Mouse (Mus musculus): ENCODE data around the gene Cp. TPM values are rescaled to one million over a fixed set of nuclear protein-coding genes. Genes with fewer than 3 reads are reported as not detected.
A peak's percentile ranks its signal among the peaks of the same experiment; 100 is the strongest.

Gene Cp
- total and polyA plus RNA-seq, 3 experiments = 0.28 to 4.8 (median 0.33) TPM

DNA sequence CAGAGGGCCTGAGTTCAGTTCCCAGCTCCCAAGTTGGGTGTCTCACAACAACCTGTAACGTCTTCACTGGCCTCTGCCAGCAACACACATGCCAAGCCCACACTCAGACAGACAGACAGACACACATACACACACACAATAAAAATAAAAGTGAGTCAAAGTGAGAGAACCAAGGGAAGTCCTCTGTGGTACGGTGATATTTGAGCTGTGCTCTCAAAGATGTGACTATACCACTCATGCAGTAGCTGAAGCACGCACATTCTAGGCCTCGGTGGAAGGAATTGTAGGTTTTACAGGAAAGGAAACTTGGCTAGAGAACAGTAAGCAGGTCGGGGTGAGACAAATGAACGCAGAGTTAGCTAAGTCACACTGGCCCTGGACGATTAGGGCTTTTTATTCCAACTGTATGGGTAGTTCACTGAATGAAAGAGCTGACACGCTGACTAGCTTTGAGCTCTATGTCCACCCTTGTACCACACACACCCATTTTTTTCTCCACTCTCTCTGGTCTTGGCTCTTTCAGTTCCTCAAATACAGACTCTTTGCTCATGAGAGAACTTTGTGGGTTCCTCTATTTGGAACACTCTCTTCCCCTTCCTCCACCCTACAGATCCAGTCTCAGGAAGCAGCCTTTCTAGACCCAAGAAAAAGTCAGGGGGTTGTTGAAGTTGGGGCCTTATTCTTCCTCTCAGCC lies 70.3 kb downstream of the Cp start:
- H3K4me2 ChIP-seq (ENCODE audit: insufficient read depth, low read depth, poor library complexity, severe bottlenecking) = peak overlapping the region; percentile 82
- peaks cover 31 to 46% of the 10 kb centered on the region in 2 experiments for H3K36me3 ChIP-seq (replicated peaks in 1 of 2; ENCODE audit: control insufficient read depth in 1 of 2, insufficient read depth in 1 of 2, low read length in 1 of 2)
- in situ Hi-C loops (cut with MboI; ENCODE audit: low pct_ligation_motif_present, low pct_unique_long_range_greater_than_20kb, low sequenced_read_pairs) = no loop called here

DNA sequence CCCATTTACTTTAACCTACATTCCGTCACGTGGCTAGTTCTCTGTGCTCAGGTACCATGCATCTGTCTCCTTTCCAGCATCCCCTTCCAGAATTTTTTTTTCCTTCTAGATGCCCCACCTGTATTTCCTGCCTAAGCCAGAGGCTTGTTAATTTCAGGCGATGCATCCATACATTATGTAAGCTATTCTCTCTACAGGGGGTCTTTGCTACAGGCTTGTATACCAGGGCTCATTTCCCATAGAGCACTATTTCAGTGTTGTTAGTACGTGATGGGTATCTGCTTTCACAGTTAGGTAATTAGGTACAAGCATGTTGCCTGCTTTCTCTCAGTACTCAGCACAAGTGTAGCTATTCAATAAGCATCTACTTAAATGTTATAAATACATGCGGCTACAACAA lies 70.9 kb downstream of the Cp start:
- H3K9me3 ChIP-seq (replicated peaks; ENCODE audit: low read length) = no peaks in the 10 kb centered on the region
- H3K79me2 ChIP-seq (replicated peaks; ENCODE audit: control insufficient read depth, extremely low read depth, insufficient read depth, poor library complexity, severe bottlenecking) = peaks cover 12% of the 10 kb centered on the region
- H3K4me1 ChIP-seq (ENCODE audit: control insufficient read depth in 1 of 2, insufficient read depth in 2 of 2) = peaks cover 18 to 64% of the 10 kb centered on the region in 2 experiments
- H3K27me3 ChIP-seq (replicated peaks) = no peaks in the 10 kb centered on the region
- H3K27ac ChIP-seq (ENCODE audit: insufficient read depth, low read depth) = peak overlapping the region; percentile 83
- peaks cover 24 to 39% of the 10 kb centered on the region in 2 experiments for H3K36me3 ChIP-seq (replicated peaks in 1 of 2; ENCODE audit: control insufficient read depth in 1 of 2, insufficient read depth in 1 of 2, low read length in 1 of 2)
- H3K4me2 ChIP-seq (ENCODE audit: insufficient read depth, low read depth, poor library complexity, severe bottlenecking) = peak overlapping the region; percentile 80
- dilution Hi-C loops (cut with MboI; ENCODE audit: extremely low pct_ligation_motif_present, extremely low pct_unique_long_range_greater_than_20kb, low sequenced_read_pairs) = no loop called here
- peak; percentile 12 for DNase-seq (ENCODE audit: extremely low read depth)
- H3K9ac ChIP-seq (ENCODE audit: insufficient read depth, low read depth) = peak overlapping the region; percentile 19
- in situ Hi-C loops (cut with MboI; ENCODE audit: low pct_ligation_motif_present, low pct_unique_long_range_greater_than_20kb, low sequenced_read_pairs) = no loop called here
- H3K4me3 ChIP-seq (replicated peaks in 1 of 3; ENCODE audit: low read depth in 2 of 3, low read length in 2 of 3, poor library complexity in 1 of 3) = no peak overlapping the region
- TF ChIP-seq GABPA (IDR thresholded peaks at IDR 0.05; ENCODE audit: insufficient replicate concordance, low read depth, low read length) (no peak), USF1 (IDR thresholded peaks at IDR 0.05; ENCODE audit: low read depth, low read length) (peak; percentile 70), NRF1 (IDR thresholded peaks at IDR 0.05; ENCODE audit: low read depth, low read length) (no peak), IRF4 (IDR thresholded peaks at IDR 0.05; ENCODE audit: low read depth, low read length) (no peak), SMC3 (IDR thresholded peaks at IDR 0.05; ENCODE audit: low read depth, low read length) (no peak), UBTF (IDR thresholded peaks at IDR 0.05; ENCODE audit: low read depth, low read length) (no peak), USF2 (conservative IDR thresholded peaks at IDR 0.05; ENCODE audit: low read depth, low read length) (peak; percentile 44; the same call in 1 of the 2 replicates), ZMIZ1 (IDR thresholded peaks at IDR 0.05; ENCODE audit: low read depth, low read length) (no peak), SIN3A (IDR thresholded peaks at IDR 0.05; ENCODE audit: low read length) (no peak), MEF2A (IDR thresholded peaks at IDR 0.05; ENCODE audit: borderline replicate concordance, low read depth, low read length) (no peak), E2F4 (IDR thresholded peaks at IDR 0.05; ENCODE audit: insufficient replicate concordance, low read depth, low read length) (no peak), ELF1 (IDR thresholded peaks at IDR 0.05; ENCODE audit: low read depth, low read length) (no peak), CHD2 (IDR thresholded peaks at IDR 0.05; ENCODE audit: low read length) (no peak; the same call in 1 of the 2 replicates), NELFE (IDR thresholded peaks at IDR 0.05; ENCODE audit: low read depth, low read length) (no peak), ZC3H11A (IDR thresholded peaks at IDR 0.05; ENCODE audit: low read depth, low read length) (no peak), MYC (IDR thresholded peaks at IDR 0.05; ENCODE audit: low read depth, low read length) (0 out of 2 replicates have a peak, but pooled peaks have one; percentile 6)

More for the DNA sequence above, 70.3 kb downstream of the Cp start:
- no peak overlapping the region for H3K4me3 ChIP-seq (replicated peaks in 1 of 3; ENCODE audit: low read depth in 2 of 3, low read length in 2 of 3, poor library complexity in 1 of 3)
- dilution Hi-C loops (cut with MboI; ENCODE audit: extremely low pct_ligation_motif_present, extremely low pct_unique_long_range_greater_than_20kb, low sequenced_read_pairs) = no loop called here
- DNase-seq (ENCODE audit: extremely low read depth) = peak; percentile 91
- TF ChIP-seq CTCF (conservative IDR thresholded peaks at IDR 0.05 in 1 of 2, IDR thresholded peaks at IDR 0.05 in 1 of 2; ENCODE audit: low read depth in 2 of 2, low read length in 2 of 2) (no peak), MEF2A (IDR thresholded peaks at IDR 0.05; ENCODE audit: borderline replicate concordance, low read depth, low read length) (peak; percentile 92), TCF12 (IDR thresholded peaks at IDR 0.05; ENCODE audit: low read depth, low read length) (peak; percentile 28; the same call in 1 of the 2 replicates), USF2 (conservative IDR thresholded peaks at IDR 0.05; ENCODE audit: low read depth, low read length) (no peak), SIN3A (IDR thresholded peaks at IDR 0.05; ENCODE audit: low read length) (peak; percentile 83), RAD21 (IDR thresholded peaks at IDR 0.05; ENCODE audit: low read depth, low read length) (no peak; the same call in none of the 2 replicates), UBTF (IDR thresholded peaks at IDR 0.05; ENCODE audit: low read depth, low read length) (no peak), MXI1 (IDR thresholded peaks at IDR 0.05; ENCODE audit: low read depth, low read length) (no peak), USF1 (IDR thresholded peaks at IDR 0.05; ENCODE audit: low read depth, low read length) (no peak), MAX (IDR thresholded peaks at IDR 0.05; ENCODE audit: low read length) (no peak; the same call in none of the 2 replicates), JUND (conservative IDR thresholded peaks at IDR 0.05; ENCODE audit: low read depth, low read length) (peak; percentile 90), HCFC1 (IDR thresholded peaks at IDR 0.05; ENCODE audit: low read depth, low read length) (peak; percentile 36; the same call in 1 of the 2 replicates), ETS1 (conservative IDR thresholded peaks at IDR 0.05; ENCODE audit: low read depth, low read length) (peak; percentile 77), EP300 (IDR thresholded peaks at IDR 0.05; ENCODE audit: low read length) (peak; percentile 97), RCOR1 (conservative IDR thresholded peaks at IDR 0.05; ENCODE audit: low read depth, low read length) (peak; percentile 93), POLR2A (IDR thresholded peaks at IDR 0.05; ENCODE audit: low read depth, low read length) (0 out of 2 replicates have a peak, but pooled peaks have one; percentile 34), ZKSCAN1 (IDR thresholded peaks at IDR 0.05; ENCODE audit: borderline replicate concordance, low read depth, low read length) (no peak), NELFE (IDR thresholded peaks at IDR 0.05; ENCODE audit: low read depth, low read length) (no peak), SMC3 (IDR thresholded peaks at IDR 0.05; ENCODE audit: low read depth, low read length) (peak; percentile 12; the same call in 1 of the 2 replicates), ZC3H11A (IDR thresholded peaks at IDR 0.05; ENCODE audit: low read depth, low read length) (no peak), BHLHE40 (IDR thresholded peaks at IDR 0.05; ENCODE audit: low read depth, low read length) (peak; percentile 70), PAX5 (IDR thresholded peaks at IDR 0.05; ENCODE audit: low read length) (no peak), POLR2AphosphoS2 (IDR thresholded peaks at IDR 0.05; ENCODE audit: low read depth, low read length) (no peak), ZMIZ1 (IDR thresholded peaks at IDR 0.05; ENCODE audit: low read depth, low read length) (no peak), MAFK (IDR thresholded peaks at IDR 0.05; ENCODE audit: insufficient replicate concordance, low read length) (peak; percentile 71), IRF4 (IDR thresholded peaks at IDR 0.05; ENCODE audit: low read depth, low read length) (peak; percentile 98), E2F4 (IDR thresholded peaks at IDR 0.05; ENCODE audit: insufficient replicate concordance, low read depth, low read length) (no peak), MYC (IDR thresholded peaks at IDR 0.05; ENCODE audit: low read depth, low read length) (peak; percentile 66), JUN (IDR thresholded peaks at IDR 0.05; ENCODE audit: insufficient read depth, low read depth, low read length) (peak; percentile 55), TBP (conservative IDR thresholded peaks at IDR 0.05; ENCODE audit: low read depth, low read length) (0 out of 2 replicates have a peak, but pooled peaks have one; percentile 50), KAT2A (IDR thresholded peaks at IDR 0.05; ENCODE audit: insufficient replicate concordance, low read length) (no peak), ELF1 (IDR thresholded peaks at IDR 0.05; ENCODE audit: low read depth, low read length) (0 out of 2 replicates have a peak, but pooled peaks have one; percentile 46), MAZ (IDR thresholded peaks at IDR 0.05; ENCODE audit: low read depth, low read length) (0 out of 2 replicates have a peak, but pooled peaks have one; percentile 74), ZNF384 (IDR thresholded peaks at IDR 0.05; ENCODE audit: low read depth, low read length) (peak; percentile 97), CHD2 (IDR thresholded peaks at IDR 0.05; ENCODE audit: low read length) (peak; percentile 84), CHD1 (IDR thresholded peaks at IDR 0.05; ENCODE audit: low read depth, low read length) (peak; percentile 71; the same call in 1 of the 2 replicates)
- H3K27ac ChIP-seq (ENCODE audit: insufficient read depth, low read depth) = peak overlapping the region; percentile 95
- peak overlapping the region; percentile 19 for H3K9ac ChIP-seq (ENCODE audit: insufficient read depth, low read depth)
- no peaks in the 10 kb centered on the region for H3K27me3 ChIP-seq (replicated peaks)
- no peaks in the 10 kb centered on the region for H3K9me3 ChIP-seq (replicated peaks; ENCODE audit: low read length)
- H3K4me1 ChIP-seq (ENCODE audit: control insufficient read depth in 1 of 2, insufficient read depth in 2 of 2) = peaks cover 16 to 62% of the 10 kb centered on the region in 2 experiments
- H3K79me2 ChIP-seq (replicated peaks; ENCODE audit: control insufficient read depth, extremely low read depth, insufficient read depth, poor library complexity, severe bottlenecking) = peaks cover 11% of the 10 kb centered on the region
